Mouse (Mus musculus): ENCODE results near the gene Echs1.
A peak's percentile ranks its signal among the peaks of the same experiment; 100 is the strongest.

DNA sequence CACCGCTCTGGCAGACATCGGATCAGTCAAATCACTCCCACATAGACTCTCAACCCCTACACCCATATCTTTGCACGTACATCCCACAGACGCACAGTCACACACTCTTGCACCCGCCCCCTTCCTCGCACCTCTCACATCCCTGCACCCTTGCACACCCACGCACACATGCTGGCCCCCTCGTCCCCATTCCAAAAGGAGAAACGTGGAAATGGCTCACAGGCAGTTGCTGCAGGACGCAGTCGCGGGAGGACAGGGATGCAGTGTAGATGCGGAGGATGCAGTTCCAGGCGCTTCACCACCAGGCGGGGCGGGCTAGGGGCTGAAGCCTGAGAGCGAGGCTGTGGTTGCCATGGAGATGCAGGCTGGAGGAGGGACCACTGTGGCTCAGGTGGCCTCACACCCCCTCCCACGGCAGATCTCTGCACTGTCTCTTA is 34.0 kb downstream of the Echs1 start, which contains the start of gene Caly:
- no peak for TF ChIP-seq EP300 (optimal IDR thresholded peaks at IDR 0.05)
- TF ChIP-seq CTCF (IDR thresholded peaks at IDR 0.05; ENCODE audit: low read depth), result peak; percentile 68

Measured in stomach, postnatal 0 days (tissue).